25 mouse cellular contexts compared by ENCODE assay signal in the genomic region with DNA sequence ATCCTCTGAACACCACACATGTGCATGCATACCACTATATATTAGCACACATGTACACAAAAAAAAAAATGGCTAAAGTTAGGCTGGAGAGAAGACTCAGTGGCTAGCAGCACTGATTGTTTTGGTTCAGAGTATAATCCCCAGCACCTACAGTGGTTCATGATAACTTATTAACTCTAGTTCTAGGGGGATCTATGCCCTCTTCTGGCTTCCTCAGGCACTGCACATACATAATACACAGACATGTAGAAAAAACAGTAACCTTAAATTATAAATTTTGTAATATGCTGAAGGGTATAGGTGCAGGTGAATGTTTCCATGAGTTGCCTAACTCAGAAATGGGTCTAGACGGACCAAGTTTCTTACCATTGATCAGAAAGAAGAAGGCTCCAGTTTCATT. TPM values are rescaled to one million over a fixed set of nuclear protein-coding genes. Genes with fewer than 3 reads are reported as not detected.
DNase-seq lines count a peak whose midpoint lies in the region; ATAC-seq and TF ChIP-seq lines count a peak whose summit lies in the region.
"Had no signal": no experiment of that assay in that cellular context is flagged by ENCODE, and none has a peak within 500 bp of the region (broad histone marks: within the 10 kb centered on the region; RNA-seq: fewer than 3 reads in every experiment).

No protein-coding gene starts in this region.

- TF ChIP-seq CTCF in gastrocnemius, adult 2 months (IDR thresholded peaks at IDR 0.05) = peak; percentile 34
- peak; percentile 62 for TF ChIP-seq CTCF in layer of hippocampus, adult 2 months (conservative IDR thresholded peaks at IDR 0.05)

- DNase-seq in gastrocnemius, adult 2 months = no peak
- no peak for DNase-seq in gastrocnemius, adult 18-20 months (ENCODE audit: low spot score)
- no peak for DNase-seq in layer of hippocampus, adult 2 months (ENCODE audit: low spot score in 2 of 2)
- DNase-seq in layer of hippocampus, adult 8-10 months (ENCODE audit: low spot score in 2 of 2) = no peak
- DNase-seq in 416B (ENCODE audit: low read depth) = peak; percentile 37
- no peak for DNase-seq in thymus, postnatal 0 days (ENCODE audit: low spot score)
- no peak for DNase-seq in cerebellum, adult 11-12 months
- DNase-seq: cerebellum, adult 2 months; gastrocnemius, postnatal 36 days; kidney, postnatal 14 days; lung, adult 2 months; thymus, adult 18-20 months had no signal

- intact Hi-C loops in gastrocnemius, adult 2 months (cut with DNase I) = no loop called here

- H3K27ac ChIP-seq in gastrocnemius, adult 2 months = no peak overlapping the region
- no peak overlapping the region for H3K27ac ChIP-seq in layer of hippocampus, adult 2 months
- H3K27ac ChIP-seq: forebrain, embryonic 13.5 days; hindbrain, embryonic 14.5 days; limb, embryonic 10.5 days had no signal

- 0 out of 2 replicates have a peak, but pooled peaks have one; percentile 53 for ATAC-seq in erythroblast, adult 5-6 weeks (replicated peaks; ENCODE audit: low FRiP score, poor library complexity, severe bottlenecking)
- ATAC-seq: forebrain, embryonic 13.5 days; intestine, embryonic 16.5 days; midbrain, embryonic 16.5 days had no signal

- H3K4me3 ChIP-seq in gastrocnemius, adult 2 months = no peak overlapping the region
- no peak overlapping the region for H3K4me3 ChIP-seq in layer of hippocampus, adult 2 months
- H3K4me3 ChIP-seq: erythroblast, embryonic 14.5 days; forebrain, embryonic 13.5 days; heart, embryonic 12.5 days; limb, embryonic 10.5 days had no signal

RNA-seq across cellular contexts. Expression of gene Vcp, which starts 12.0 kb away (rescaled TPM):
- 100 to 1,000 TPM; 229 to 272 TPM for total RNA-seq in gastrocnemius, adult 2 months (2021)
- total RNA-seq in gastrocnemius, adult 18-20 months (2021) = 100 to 1,000 TPM; 248 to 282 TPM
- 100 to 1,000 TPM; 171 to 184 TPM for total RNA-seq in layer of hippocampus, adult 2 months (2021)
- total RNA-seq in layer of hippocampus, adult 8-10 months (2022) = 100 to 1,000 TPM; 174 to 191 (median 185) TPM
- total RNA-seq in erythroblast, adult 5-6 weeks (2015; ENCODE audit: low replicate concordance) = 71.9 and 85.5 TPM in 2 replicates
- total RNA-seq in erythroblast, adult 5-6 weeks (2017; ENCODE audit: low replicate concordance) = 149 and 153 TPM in 2 replicates
- 371 and 396 TPM in 2 replicates for polyA plus RNA-seq in thymus, postnatal 0 days (2015; fragmentation: Nextera tagmentation; extraction: Ambion mirVana)

RNA-seq across cellular contexts. Expression of gene 1700022I11Rik, which starts 18.9 kb away (rescaled TPM):
- not detected for total RNA-seq in gastrocnemius, adult 2 months (2021)
- total RNA-seq in gastrocnemius, adult 18-20 months (2021) = not detected
- total RNA-seq in layer of hippocampus, adult 2 months (2021) = not detected
- not detected for total RNA-seq in layer of hippocampus, adult 8-10 months (2022)
- total RNA-seq in erythroblast, adult 5-6 weeks (2015; ENCODE audit: low replicate concordance) = not detected in 2 replicates
- 5.3 TPM in 1 of 2 replicates, not detected in the other for total RNA-seq in erythroblast, adult 5-6 weeks (2017; ENCODE audit: low replicate concordance)
- polyA plus RNA-seq in thymus, postnatal 0 days (2015; fragmentation: Nextera tagmentation; extraction: Ambion mirVana) = 0.38 and 0.40 TPM in 2 replicates
- total RNA-seq: adrenal gland, adult 18-20 months; adrenal gland, postnatal 4 days; gastrocnemius, postnatal 36 days; heart, postnatal 25 days; left cerebral cortex, adult 18-20 months had no signal
- polyA plus RNA-seq: cerebellum, adult 2 months; erythroblast, embryonic 14.5 days; intestine, embryonic 16.5 days; lung, adult 2 months; urinary bladder, adult 2 months had no signal

RNA-seq across cellular contexts. Expression of gene Fancg, which starts 22.0 kb away (rescaled TPM):
- total RNA-seq in gastrocnemius, adult 2 months (2021) = 1 to 10 TPM in 1 of 2 experiments, under 1 TPM in 1; 0.84 to 1.2 TPM
- total RNA-seq in gastrocnemius, adult 18-20 months (2021) = 1 to 10 TPM; 1.4 to 1.8 TPM
- total RNA-seq in layer of hippocampus, adult 2 months (2021) = 10 to 100 TPM; 10.4 to 12.9 TPM
- 10 to 100 TPM; 14.0 to 17.1 (median 15.5) TPM for total RNA-seq in layer of hippocampus, adult 8-10 months (2022)
- 1.7 and 8.6 TPM in 2 replicates for total RNA-seq in erythroblast, adult 5-6 weeks (2015; ENCODE audit: low replicate concordance)
- total RNA-seq in erythroblast, adult 5-6 weeks (2017; ENCODE audit: low replicate concordance) = 11.8 and 17.6 TPM in 2 replicates
- 20.1 and 23.9 TPM in 2 replicates for polyA plus RNA-seq in thymus, postnatal 0 days (2015; fragmentation: Nextera tagmentation; extraction: Ambion mirVana)

RNA-seq across cellular contexts. Expression of gene Pigo, which starts 37.3 kb away (rescaled TPM):
- total RNA-seq in gastrocnemius, adult 2 months (2021) = 10 to 100 TPM in 1 of 2 experiments, 1 to 10 TPM in 1; 4.9 to 10.2 TPM
- total RNA-seq in gastrocnemius, adult 18-20 months (2021) = 1 to 10 TPM; 6.2 to 7.7 TPM
- 10 to 100 TPM; 28.0 to 30.0 TPM for total RNA-seq in layer of hippocampus, adult 2 months (2021)
- 10 to 100 TPM; 24.1 to 37.2 (median 28.9) TPM for total RNA-seq in layer of hippocampus, adult 8-10 months (2022)
- 4.8 and 24.2 TPM in 2 replicates for total RNA-seq in erythroblast, adult 5-6 weeks (2015; ENCODE audit: low replicate concordance)
- total RNA-seq in erythroblast, adult 5-6 weeks (2017; ENCODE audit: low replicate concordance) = 8.8 and 10.2 TPM in 2 replicates
- 17.0 and 18.3 TPM in 2 replicates for polyA plus RNA-seq in thymus, postnatal 0 days (2015; fragmentation: Nextera tagmentation; extraction: Ambion mirVana)

RNA-seq across cellular contexts. Expression of gene Dnajb5, which starts 38.7 kb away (rescaled TPM):
- 100 to 1,000 TPM; 178 to 216 TPM for total RNA-seq in gastrocnemius, adult 2 months (2021)
- total RNA-seq in gastrocnemius, adult 18-20 months (2021) = 100 to 1,000 TPM; 198 to 225 TPM
- 100 to 1,000 TPM; 187 to 211 TPM for total RNA-seq in layer of hippocampus, adult 2 months (2021)
- total RNA-seq in layer of hippocampus, adult 8-10 months (2022) = 100 to 1,000 TPM; 162 to 202 (median 187) TPM
- 7.9 TPM in 1 of 2 replicates, not detected in the other for total RNA-seq in erythroblast, adult 5-6 weeks (2015; ENCODE audit: low replicate concordance)
- total RNA-seq in erythroblast, adult 5-6 weeks (2017; ENCODE audit: low replicate concordance) = 0.14 TPM in 1 of 2 replicates, not detected in the other
- polyA plus RNA-seq in thymus, postnatal 0 days (2015; fragmentation: Nextera tagmentation; extraction: Ambion mirVana) = 2.8 and 3.3 TPM in 2 replicates
- polyA plus RNA-seq: erythroblast, embryonic 14.5 days had no signal
